Mouse (Mus musculus): ENCODE measurements around the gene Fam169b. TPM values are rescaled to one million over a fixed set of nuclear protein-coding genes. Genes with fewer than 3 reads are reported as not detected.

Gene Fam169b
- total RNA-seq, 2 experiments from 2014 or later = 0.64 to 1.1 TPM

- H3K4me3 ChIP-seq = no peak overlapping the region
- TF ChIP-seq CTCF (conservative IDR thresholded peaks at IDR 0.05) = no peak
- DNase-seq (ENCODE audit: low spot score in 2 of 2) = no peak
These were observed 46.6 kb downstream of the Fam169b start for GRCm38 (mm10) chr7:68320078-68320810.

GRCm38 (mm10) chr7:68323051-68323450, 49.4 kb downstream of the Fam169b start:
- no peak for TF ChIP-seq CTCF (conservative IDR thresholded peaks at IDR 0.05)
- DNase-seq (ENCODE audit: low spot score in 2 of 2) = no peak
- Histone ChIP-seq H3K27ac (no peak overlapping the region), H3K4me3 (no peak overlapping the region)

More at GRCm38 (mm10) chr7:68320078-68320810, 46.6 kb downstream of the Fam169b start:
- no peak overlapping the region for H3K27ac ChIP-seq

GRCm38 (mm10) chr7:68326190-68326722, 52.6 kb downstream of the Fam169b start:
- TF ChIP-seq CTCF (conservative IDR thresholded peaks at IDR 0.05) = no peak

GRCm38 (mm10) chr7:68329000-68329399, 55.4 kb downstream of the Fam169b start:
- Histone ChIP-seq H3K27ac (no peak overlapping the region), H3K4me3 (no peak overlapping the region)
- no peak for TF ChIP-seq CTCF (conservative IDR thresholded peaks at IDR 0.05)
- DNase-seq (ENCODE audit: low spot score in 2 of 2) = no peak

More at GRCm38 (mm10) chr7:68326190-68326722, 52.6 kb downstream of the Fam169b start:
- Histone ChIP-seq H3K27ac (no peak overlapping the region), H3K4me3 (no peak overlapping the region)
- no peak for DNase-seq (ENCODE audit: low spot score in 2 of 2)

DNA sequence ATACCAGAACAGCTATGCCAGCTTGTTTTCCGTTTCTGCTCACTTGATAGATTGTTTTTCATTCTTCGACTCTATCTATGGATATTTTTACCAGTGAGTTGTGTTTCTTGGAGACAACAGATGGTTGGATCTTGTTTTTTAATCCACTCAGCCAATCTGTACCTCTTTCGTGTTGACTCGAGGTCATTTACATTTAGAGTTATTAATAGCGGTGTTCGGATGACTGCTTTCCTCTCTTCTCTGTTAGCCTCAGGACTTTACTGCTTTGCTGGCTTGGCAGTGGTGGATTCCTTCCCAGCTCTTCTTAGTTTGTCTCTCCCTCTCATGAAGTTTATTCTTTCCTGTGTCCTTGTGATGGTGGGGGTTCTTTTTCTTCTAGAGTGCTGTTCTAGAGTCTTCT, 59.2 kb downstream of the Fam169b start:
- Histone ChIP-seq H3K27ac (no peak overlapping the region), H3K4me3 (no peak overlapping the region)
- no peak for TF ChIP-seq CTCF (conservative IDR thresholded peaks at IDR 0.05)
- DNase-seq (ENCODE audit: low spot score in 2 of 2) = no peak

DNA sequence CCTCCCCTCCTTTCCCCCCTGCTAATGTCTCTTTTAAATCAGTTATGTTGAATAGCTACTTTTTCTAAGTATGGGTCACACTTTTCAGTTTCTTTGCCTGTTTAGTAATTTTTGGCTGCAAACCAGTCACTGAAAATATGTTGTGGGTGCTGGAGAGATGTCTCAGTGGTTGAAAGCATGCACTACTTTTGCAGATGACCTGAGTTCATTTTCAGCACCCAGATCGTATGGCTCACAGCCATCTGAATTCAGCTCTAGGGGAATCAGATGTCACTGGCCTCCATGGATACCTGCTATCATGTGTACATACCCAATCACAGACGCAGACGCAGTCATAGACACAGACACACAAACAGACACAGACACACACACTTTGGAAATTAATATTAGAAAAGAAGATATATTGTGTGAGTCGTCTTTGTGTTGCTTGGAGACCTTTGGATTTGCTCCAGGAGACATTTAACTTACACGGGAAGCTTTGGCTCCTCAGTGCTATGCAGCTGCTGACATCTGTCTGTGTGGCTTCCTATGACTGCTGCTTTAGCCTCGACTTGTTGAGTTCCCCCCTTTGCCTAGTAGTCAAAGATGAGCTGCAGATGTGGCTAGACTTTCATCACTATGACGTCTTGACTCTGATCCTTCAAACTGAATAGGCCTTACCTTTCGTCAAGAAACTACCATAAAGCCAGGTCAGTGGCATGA, 63.6 kb downstream of the Fam169b start:
- Histone ChIP-seq H3K27ac (no peak overlapping the region), H3K4me3 (no peak overlapping the region)
- TF ChIP-seq CTCF (conservative IDR thresholded peaks at IDR 0.05) = no peak
- DNase-seq (ENCODE audit: low spot score in 2 of 2) = no peak

DNA sequence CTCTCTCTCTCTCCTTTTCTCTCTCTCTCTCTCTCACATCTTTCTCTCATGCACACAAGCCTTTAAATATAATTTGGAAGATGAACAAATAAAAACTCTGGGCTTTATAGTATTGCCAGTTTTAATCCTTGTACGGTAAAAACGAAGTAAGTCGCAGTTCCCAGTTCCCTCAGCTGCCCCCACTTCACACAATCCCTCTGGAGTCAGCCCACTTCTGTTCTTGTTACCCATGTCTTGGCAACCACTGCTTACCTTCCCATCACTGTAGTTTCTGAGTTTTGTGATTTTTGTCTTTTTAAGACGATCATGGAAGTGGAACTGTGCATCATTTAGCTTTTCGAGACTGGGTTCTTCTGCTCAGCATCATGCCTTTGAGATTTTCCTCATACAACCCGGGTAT, 65.0 kb downstream of the Fam169b start:
- no peak for TF ChIP-seq CTCF (conservative IDR thresholded peaks at IDR 0.05)
- H3K27ac ChIP-seq = no peak overlapping the region
- DNase-seq (ENCODE audit: low spot score in 2 of 2) = no peak
- no peak overlapping the region for H3K4me3 ChIP-seq

DNA sequence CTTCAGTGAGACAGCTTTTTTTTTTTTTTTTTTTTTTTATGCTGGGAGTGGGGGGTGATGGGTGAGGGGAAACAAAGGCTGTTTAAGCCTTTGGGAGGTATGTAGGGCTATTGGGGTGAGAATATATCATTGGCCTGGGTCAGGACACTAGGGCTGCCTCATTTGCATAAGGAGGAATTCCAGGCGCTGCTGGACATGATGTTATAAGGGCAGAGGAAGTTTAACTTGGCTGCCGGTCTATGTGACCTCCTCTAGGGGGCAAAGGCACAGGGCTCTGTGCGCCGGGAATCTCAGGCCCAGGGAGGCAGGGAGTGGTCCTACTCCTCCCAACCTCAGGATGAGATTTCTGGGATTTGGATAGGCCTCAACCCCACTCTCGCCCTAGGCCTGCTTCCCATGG, 70.9 kb downstream of the Fam169b start:
- no peak overlapping the region for H3K4me3 ChIP-seq
- H3K27ac ChIP-seq = no peak overlapping the region
- no peak for DNase-seq (ENCODE audit: low spot score in 2 of 2)
- no peak for TF ChIP-seq CTCF (conservative IDR thresholded peaks at IDR 0.05)

GRCm38 (mm10) chr7:68345963-68346362, 72.3 kb downstream of the Fam169b start:
- H3K4me3 ChIP-seq = no peak overlapping the region
- no peak overlapping the region for H3K27ac ChIP-seq
- no peak for TF ChIP-seq CTCF (conservative IDR thresholded peaks at IDR 0.05)
- no peak for DNase-seq (ENCODE audit: low spot score in 2 of 2)

DNA sequence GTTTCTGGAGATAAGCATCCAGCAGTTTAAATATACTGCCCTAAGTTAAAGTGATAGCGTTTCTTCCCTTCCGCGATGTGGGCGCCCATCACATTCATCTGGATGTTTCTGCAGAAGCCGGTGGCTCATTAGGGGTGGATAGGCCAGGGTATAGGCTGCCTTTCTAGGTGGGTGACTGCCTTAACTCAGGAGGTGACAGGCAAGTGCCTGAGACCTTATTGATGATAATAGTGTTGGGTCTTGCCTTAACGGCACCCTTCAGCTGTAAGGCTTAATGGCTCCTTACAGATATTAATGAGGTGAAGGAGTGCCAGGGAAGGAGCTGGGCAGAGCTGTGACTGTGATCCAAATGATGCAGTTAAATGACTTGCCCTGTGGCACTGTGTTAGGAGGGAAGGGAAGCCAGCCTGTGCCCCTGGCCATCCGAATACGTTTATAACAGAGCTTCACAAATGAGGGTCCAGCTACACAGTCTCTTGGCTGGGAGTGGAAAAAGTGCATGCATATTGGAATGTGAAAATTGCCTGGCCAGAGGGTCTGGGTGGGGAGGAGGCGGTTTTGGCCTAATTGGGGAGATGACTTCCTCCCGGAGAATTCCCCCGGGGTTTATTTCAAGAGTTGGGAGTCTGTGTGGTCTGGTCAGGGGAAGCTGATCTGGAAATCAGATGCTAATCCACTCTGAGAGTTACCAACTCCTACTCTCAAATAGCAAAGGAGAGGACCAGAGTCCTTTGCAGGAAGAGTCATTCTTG, 81.9 kb downstream of the Fam169b start:
- H3K27ac ChIP-seq = no peak overlapping the region
- DNase-seq (ENCODE audit: low spot score in 2 of 2) = no peak
- no peak overlapping the region for H3K4me3 ChIP-seq
- no peak for TF ChIP-seq CTCF (conservative IDR thresholded peaks at IDR 0.05)

- Histone ChIP-seq H3K27ac (no peak overlapping the region), H3K4me3 (no peak overlapping the region)
- peak; percentile 54 to 69 for DNase-seq (ENCODE audit: low spot score in 2 of 2)
- peak; percentile 99 for TF ChIP-seq CTCF (conservative IDR thresholded peaks at IDR 0.05)
These were observed 83.8 kb downstream of the Fam169b start for GRCm38 (mm10) chr7:68357407-68357806.

DNA sequence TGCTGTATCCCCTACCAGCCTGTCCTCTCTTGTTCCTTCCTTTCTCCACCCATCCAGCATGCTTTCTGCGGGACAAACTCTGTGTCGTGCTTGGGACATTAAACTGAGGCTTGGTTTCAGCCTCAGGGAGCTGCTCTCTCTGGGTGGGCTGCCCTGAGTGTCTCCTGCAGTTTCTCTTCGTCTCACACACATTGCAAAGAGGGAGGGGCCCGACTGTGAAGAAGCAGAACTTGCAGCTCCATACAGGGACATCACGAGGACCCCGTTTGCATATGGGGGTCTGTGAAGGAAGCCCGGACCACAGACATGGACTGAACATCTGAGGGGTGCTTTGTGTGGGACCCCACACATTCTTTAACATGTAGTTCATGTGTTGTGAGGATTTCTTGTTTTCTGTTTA, 89.0 kb downstream of the Fam169b start:
- H3K27ac ChIP-seq = no peak overlapping the region
- no peak overlapping the region for H3K4me3 ChIP-seq
- no peak for DNase-seq (ENCODE audit: low spot score in 2 of 2)
- no peak for TF ChIP-seq CTCF (conservative IDR thresholded peaks at IDR 0.05)

GRCm38 (mm10) chr7:68365711-68366110, 92.1 kb downstream of the Fam169b start:
- Histone ChIP-seq H3K4me3 (no peak overlapping the region), H3K27ac (no peak overlapping the region)
- no peak for TF ChIP-seq CTCF (conservative IDR thresholded peaks at IDR 0.05)
- DNase-seq (ENCODE audit: low spot score in 2 of 2) = peak in 1 of 2 experiments; percentile 8
